Mouse (Mus musculus) ES-E14 (cell line): Measurements from ENCODE around the gene Vsig8.

ENCODE experiments used
- CHD2 ChIP-seq: IDR thresholded peaks from 2 replicates; pipeline ENCODE4 v1.6.1; 2014; ENCODE audit warnings: mild to moderate bottlenecking, low read depth, low read length, inconsistent platforms
- HCFC1 ChIP-seq: IDR thresholded peaks from 2 replicates; pipeline ENCODE4 v1.6.1; 2012; ENCODE audit warnings: low read length, inconsistent platforms, borderline replicate concordance; ENCODE audit not compliant: insufficient read depth
- MAFK ChIP-seq: IDR thresholded peaks from 2 replicates; pipeline ENCODE4 v1.6.1; 2014; ENCODE audit warnings: mild to moderate bottlenecking, low read depth, low read length, inconsistent platforms; ENCODE audit not compliant: insufficient read depth
- ZC3H11A ChIP-seq: IDR thresholded peaks from 2 replicates; pipeline ENCODE4 v1.6.1; 2012; ENCODE audit warnings: low read depth, mild to moderate bottlenecking, inconsistent platforms, low read length, borderline replicate concordance
- ZNF384 ChIP-seq: IDR thresholded peaks from 2 replicates; pipeline ENCODE4 v1.6.1; 2012; ENCODE audit warnings: low read depth, low read length, inconsistent platforms

DNA sequence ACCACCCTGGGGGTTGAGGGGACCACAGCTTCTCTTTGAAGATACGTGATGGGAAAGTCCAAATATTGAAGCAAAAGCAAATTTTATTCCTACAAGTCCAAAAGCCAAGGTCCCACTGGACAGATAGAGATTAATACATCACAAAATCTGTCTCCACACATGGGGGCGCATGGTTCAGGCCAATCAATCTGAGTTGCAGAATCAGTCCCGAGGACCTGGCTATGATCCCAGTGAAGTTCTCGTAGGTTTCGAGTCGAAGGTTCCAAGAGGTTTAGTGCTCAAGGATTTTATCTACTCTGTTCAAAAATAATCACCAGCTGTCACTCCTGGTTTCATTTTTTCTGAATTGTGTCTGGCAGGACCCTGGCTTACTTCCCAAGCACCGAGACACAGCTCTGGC is 4.7 kb upstream of the Vsig8 start:
- TF ChIP-seq ZC3H11A (no peak), HCFC1 (no peak), MAFK (no peak), CHD2 (no peak), ZNF384 (no peak)
